Comparison of ENCODE assay signal across 30 mouse cellular contexts in genomic region chr1:95528726-95529125, GRCm38 (mm10).
DNase-seq lines count a peak whose midpoint lies in the region; ATAC-seq and TF ChIP-seq lines count a peak whose summit lies in the region.
"Had no signal": no experiment of that assay in that cellular context is flagged by ENCODE, and none has a peak within 500 bp of the region (broad histone marks: within the 10 kb centered on the region; RNA-seq: fewer than 3 reads in every experiment).

No protein-coding gene starts in this region.

- H3K4me1 ChIP-seq in liver, postnatal 0 days (ENCODE audit: insufficient read depth) = no peaks in the 10 kb centered on the region
- H3K4me1 ChIP-seq: embryonic facial prominence, embryonic 13.5 days; forebrain, embryonic 10.5 days; hindbrain, embryonic 12.5 days; intestine, embryonic 15.5 days; liver, embryonic 12.5 days; midbrain, embryonic 10.5 days; midbrain, embryonic 15.5 days had no signal

- H3K36me3 ChIP-seq in liver, postnatal 0 days (replicated peaks; ENCODE audit: insufficient read depth, low read length) = no peaks in the 10 kb centered on the region
- H3K36me3 ChIP-seq: embryonic facial prominence, embryonic 13.5 days; forebrain, embryonic 10.5 days; hindbrain, embryonic 12.5 days; intestine, embryonic 15.5 days; liver, embryonic 12.5 days; midbrain, embryonic 10.5 days; midbrain, embryonic 15.5 days had no signal

- ATAC-seq in liver, postnatal 0 days = peak; percentile 64
- peak; percentile 95 for ATAC-seq in granulocyte monocyte progenitor cell, adult 5-6 weeks (replicated peaks; ENCODE audit: poor library complexity, severe bottlenecking)
- ATAC-seq: CD4-positive, CD25-positive, alpha-beta regulatory T cell, adult 4 months; forebrain, postnatal 0 days; hindbrain, postnatal 0 days; intestine, embryonic 15.5 days; liver, embryonic 12.5 days; midbrain, embryonic 15.5 days had no signal

- no peak overlapping the region for H3K9ac ChIP-seq in liver, postnatal 0 days (replicated peaks)
- H3K9ac ChIP-seq: embryonic facial prominence, embryonic 13.5 days; forebrain, postnatal 0 days; hindbrain, embryonic 12.5 days; intestine, embryonic 15.5 days; liver, embryonic 12.5 days; lung, embryonic 14.5 days; midbrain, embryonic 15.5 days had no signal

- no peak overlapping the region for H3K4me2 ChIP-seq in liver, postnatal 0 days (ENCODE audit: low read depth, low read length)
- H3K4me2 ChIP-seq: embryonic facial prominence, embryonic 13.5 days; heart, embryonic 11.5 days; hindbrain, embryonic 12.5 days; intestine, embryonic 15.5 days; liver, embryonic 12.5 days; lung, embryonic 14.5 days; midbrain, embryonic 15.5 days had no signal

- no peak for TF ChIP-seq CTCF in liver, postnatal 0 days (IDR thresholded peaks at IDR 0.05; ENCODE audit: low read depth)

- no peak overlapping the region for H3K4me3 ChIP-seq in liver, postnatal 0 days (ENCODE audit: low read depth, low read length)
- H3K4me3 ChIP-seq: embryonic facial prominence, embryonic 13.5 days; forebrain, embryonic 10.5 days; hindbrain, embryonic 12.5 days; intestine, embryonic 15.5 days; liver, embryonic 12.5 days; midbrain, embryonic 10.5 days; midbrain, embryonic 15.5 days had no signal

- no peak for DNase-seq in liver, postnatal 0 days
- no peak for DNase-seq in liver
- peak; percentile 65 for DNase-seq in Muller cell, postnatal 12 days (ENCODE audit: inconsistent ontology term)
- DNase-seq in retina, embryonic 14.5 days (ENCODE audit: low spot score) = peak; percentile 20
- no peak for DNase-seq in urinary bladder, adult 2 months (ENCODE audit: low spot score)
- no peak for DNase-seq in kidney, postnatal 25 days
- DNase-seq in urinary bladder, postnatal 4 days (ENCODE audit: low spot score in 2 of 2) = no peak
- DNase-seq: adrenal gland, adult 2 months; adrenal gland, postnatal 36 days; cerebellum, adult 9-10 months; cerebellum, postnatal 36 days; forebrain, postnatal 0 days; gastrocnemius, postnatal 10 days; heart, postnatal 36 days; kidney, adult 2 months; layer of hippocampus, postnatal 36 days; lung, embryonic 14.5 days had no signal

- WGBS in liver, postnatal 0 days (ENCODE audit: insufficient replicate concordance) = 43% methylated on average over 4 of the region's 4 CpGs

- no peak for TF ChIP-seq EP300 in liver, postnatal 0 days (IDR thresholded peaks at IDR 0.05; ENCODE audit: low read depth)

- no peaks in the 10 kb centered on the region for H3K27me3 ChIP-seq in liver, postnatal 0 days (ENCODE audit: insufficient read depth, low read length)
- H3K27me3 ChIP-seq: embryonic facial prominence, embryonic 13.5 days; hindbrain, embryonic 12.5 days; intestine, embryonic 15.5 days; liver, embryonic 12.5 days; midbrain, embryonic 15.5 days had no signal

- no peaks in the 10 kb centered on the region for H3K9me3 ChIP-seq in liver, postnatal 0 days (ENCODE audit: low read length)
- H3K9me3 ChIP-seq: embryonic facial prominence, embryonic 13.5 days; forebrain, embryonic 10.5 days; hindbrain, embryonic 12.5 days; intestine, embryonic 15.5 days; liver, embryonic 12.5 days; midbrain, embryonic 10.5 days; midbrain, embryonic 15.5 days had no signal

- H3K27ac ChIP-seq in liver, postnatal 0 days (ENCODE audit: low read depth) = no peak overlapping the region
- H3K27ac ChIP-seq: embryonic facial prominence, embryonic 13.5 days; forebrain, embryonic 10.5 days; hindbrain, embryonic 12.5 days; hindbrain, postnatal 0 days; intestine, embryonic 15.5 days; kidney, postnatal 0 days; liver, embryonic 12.5 days; macrophage; midbrain, embryonic 10.5 days; midbrain, embryonic 15.5 days had no signal

Comparison
In these comparisons a context has a peak if more than half of its experiments do, and no peak if none do; other contexts are left out.
1. DNase-seq: peak in Muller cell, postnatal 12 days (single experiment) and retina, embryonic 14.5 days (single experiment); none in liver, postnatal 0 days (single experiment), liver (single experiment), urinary bladder, adult 2 months (single experiment), kidney, postnatal 25 days (0 of 2) and urinary bladder, postnatal 4 days (0 of 2).